Mouse (Mus musculus): ENCODE results near the gene Olfr805.

Olfr805 gene

GRCm38 (mm10) chr10:129729275-129729674 is at the start of gene Olfr805:
TSS of gene Olfr805 (minus strand) at chr10:129729375.
- DNase-seq (ENCODE audit: inconsistent ontology term) = no peak

- DNase-seq (ENCODE audit: inconsistent ontology term) = no peak
Measured at GRCm38 (mm10) chr10:129778123-129778522, 48.9 kb upstream of the Olfr805 start.

GRCm38 (mm10) chr10:129774338-129774737 is 45.2 kb upstream of the Olfr805 start, which contains the start of gene Olfr809:
TSS of gene Olfr809 (plus strand) at chr10:129774638.
- no peak for DNase-seq (ENCODE audit: inconsistent ontology term)

- no peak for DNase-seq (ENCODE audit: inconsistent ontology term)
Measured at GRCm38 (mm10) chr10:129765182-129765581, 36.0 kb upstream of the Olfr805 start, which contains the start of gene Olfr808. TSS of gene Olfr808 (plus strand) at chr10:129765482.

GRCm38 (mm10) chr10:129757693-129758092 is 28.5 kb upstream of the Olfr805 start, which contains the start of gene Olfr807:
TSS of gene Olfr807 (minus strand) at chr10:129757793.
- DNase-seq (ENCODE audit: inconsistent ontology term) = no peak

- no peak for DNase-seq (ENCODE audit: inconsistent ontology term)
Measured at GRCm38 (mm10) chr10:129741821-129742220, 12.6 kb upstream of the Olfr805 start, which contains the start of gene Olfr806. TSS of gene Olfr806 (minus strand) at chr10:129741921.

- DNase-seq (ENCODE audit: inconsistent ontology term) = no peak
Measured at GRCm38 (mm10) chr10:129702910-129703309, 26.3 kb downstream of the Olfr805 start, which contains the start of gene Olfr804. TSS of gene Olfr804 (plus strand) at chr10:129703210.

- no peak for DNase-seq (ENCODE audit: inconsistent ontology term)
Measured at GRCm38 (mm10) chr10:129694186-129694585, 35.0 kb downstream of the Olfr805 start, which contains the start of gene Olfr803. TSS of gene Olfr803 (minus strand) at chr10:129694286.

- no peak for DNase-seq (ENCODE audit: inconsistent ontology term)
Measured at GRCm38 (mm10) chr10:129688069-129688468, 41.1 kb downstream of the Olfr805 start, which contains the start of gene Olfr802. TSS of gene Olfr802 (minus strand) at chr10:129688169.

GRCm38 (mm10) chr10:129673765-129674164 is 55.4 kb downstream of the Olfr805 start, which contains the start of gene Olfr801:
TSS of gene Olfr801 (minus strand) at chr10:129673865.
- no peak for DNase-seq (ENCODE audit: inconsistent ontology term)
